Mouse (Mus musculus) gastrocnemius, postnatal 10 days (tissue): ENCODE data around the gene Rhox1. TPM values are rescaled to one million over a fixed set of nuclear protein-coding genes. Genes with fewer than 3 reads are reported as not detected.
"Not testable (repeated sequence)": the region's sequence is repeated elsewhere in the genome, so short reads cannot be mapped to it uniquely, and the experiment has no call there.

Experiments
- DNase-seq: peaks from one replicate; pipeline ENCODE4 v3.0.0; 2021; ENCODE audit warnings: mixed read lengths
- long read RNA-seq, 2 experiments: library from polyadenylated mRNA; stranded (forward); transcript quantifications; one replicate each; pipeline ENCODE4 v2.0.0; 2021
- total RNA-seq, 2 experiments: library from RNA; stranded (reverse); gene quantifications; 2 replicates each; pipeline ENCODE4 v1.2.3; 2021

Gene Rhox1
- total RNA-seq = not detected
- long read RNA-seq, experiment 1 = 0 reads
- long read RNA-seq, experiment 2 = 0 reads

DNA sequence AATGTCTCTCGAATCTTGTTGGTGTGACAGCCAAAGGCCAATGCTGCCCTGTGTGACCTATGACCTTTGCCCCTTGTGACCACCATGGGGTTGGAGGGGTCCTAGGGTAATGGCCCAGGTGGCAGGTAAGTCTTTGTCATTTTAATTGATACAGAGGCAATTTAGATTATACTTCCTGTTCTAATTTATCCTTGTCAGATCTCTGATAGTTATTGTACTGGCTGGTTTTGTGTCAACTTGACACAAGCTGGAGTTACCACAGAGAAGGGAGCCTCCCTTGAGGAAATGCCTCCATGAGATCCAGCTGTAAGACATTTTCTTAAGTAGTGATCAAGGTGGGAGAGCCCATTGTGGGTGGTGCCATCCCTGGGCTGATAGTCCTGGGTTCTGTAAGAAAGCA is at the start of gene Rhox1:
Gene Rhox1, minus strand, starts transcription at position 101 of the 400 bp plus-strand sequence.
- DNase-seq = not testable (repeated sequence)

GRCm38 (mm10) chrX:37265038-37265437 is 43.0 kb upstream of the Rhox1 start, which contains the start of gene Rhox4a:
Rhox4a (plus strand) TSS chrX:37265338.
- DNase-seq = not testable (repeated sequence)

GRCm38 (mm10) chrX:37249619-37250018 is 27.6 kb upstream of the Rhox1 start, which contains the start of gene Rhox3a:
Rhox3a (plus strand) TSS chrX:37249919.
- not testable (repeated sequence) for DNase-seq

GRCm38 (mm10) chrX:37244676-37245075 is 22.6 kb upstream of the Rhox1 start, which contains the start of gene Rhox2a:
Rhox2a (plus strand) TSS chrX:37244976.
- DNase-seq = not testable (repeated sequence)

- DNase-seq = no peak
Measured at GRCm38 (mm10) chrX:37210941-37211340, 11.1 kb downstream of the Rhox1 start, which contains the start of gene Gm9. Gm9 (minus strand) TSS chrX:37211041.

- no peak for DNase-seq
Measured at GRCm38 (mm10) chrX:37198676-37199075, 23.4 kb downstream of the Rhox1 start.

- DNase-seq = no peak
Measured at GRCm38 (mm10) chrX:37191744-37192379, 30.2 kb downstream of the Rhox1 start.

- DNase-seq = peak; percentile 76
Measured at GRCm38 (mm10) chrX:37191105-37191743, 30.8 kb downstream of the Rhox1 start, which contains the start of the genes Ndufa1 and Rnf113a1. Ndufa1 (minus strand) TSS chrX:37191163. Rnf113a1 (plus strand) TSS chrX:37191245.

DNA sequence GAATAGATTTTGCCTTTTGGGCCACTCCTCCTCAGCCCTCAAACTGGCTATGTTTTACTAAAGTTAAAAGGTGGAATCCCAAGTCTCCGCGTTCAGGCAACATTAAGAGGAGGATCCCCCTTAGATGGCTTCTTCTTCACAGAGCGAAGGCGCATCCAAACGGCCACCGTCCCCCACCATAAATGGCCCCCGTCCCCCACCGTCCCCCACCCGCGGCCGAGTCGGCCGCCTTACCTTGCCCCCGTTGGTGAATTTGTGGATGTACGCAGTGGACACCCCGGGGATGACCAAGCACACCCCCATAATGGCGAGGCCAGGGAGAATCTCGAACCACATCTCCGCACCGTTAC is 31.3 kb downstream of the Rhox1 start:
- no peak for DNase-seq

DNA sequence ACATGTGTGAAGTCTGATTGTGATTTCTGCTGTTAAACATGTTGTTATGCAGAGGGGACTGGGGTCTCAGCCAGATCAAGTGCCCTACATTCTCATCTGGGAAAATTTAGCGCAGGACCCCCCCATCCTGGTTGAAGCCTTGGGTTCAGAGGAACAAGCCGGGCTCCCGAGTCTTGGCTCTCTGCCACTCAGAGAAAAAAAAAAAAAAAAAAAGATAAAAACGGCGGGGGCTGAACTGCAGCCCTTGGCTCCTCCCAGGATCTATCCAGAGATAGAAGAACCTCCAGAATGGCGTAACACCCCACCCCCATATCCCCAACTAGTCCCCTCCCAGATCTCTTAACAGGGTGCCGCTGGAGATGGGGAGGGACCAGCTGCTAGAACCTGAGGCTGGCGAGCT is 37.7 kb downstream of the Rhox1 start:
- not testable (repeated sequence) for DNase-seq

GRCm38 (mm10) chrX:37168742-37169141 is 53.3 kb downstream of the Rhox1 start, which contains the start of gene Akap14:
Akap14 (minus strand) TSS chrX:37168842.
- no peak for DNase-seq

DNA sequence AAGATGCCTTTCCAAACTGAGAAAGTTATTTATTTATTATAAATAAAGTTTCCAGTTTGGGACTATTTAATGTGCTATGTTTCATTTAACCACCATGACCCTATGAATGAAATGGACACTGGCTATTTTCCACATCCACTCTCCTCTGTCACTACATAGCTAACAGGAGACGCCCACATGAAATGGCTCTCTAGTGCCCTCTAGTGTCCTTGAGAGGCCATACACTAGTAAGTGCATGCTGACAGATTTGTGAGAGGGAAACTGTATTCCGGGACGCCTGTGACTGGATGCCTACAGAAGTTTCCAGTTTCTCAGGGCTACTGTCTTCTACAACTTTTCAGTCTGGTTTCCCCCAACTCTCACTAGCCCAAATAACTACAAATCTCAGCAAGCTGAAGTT is 55.0 kb downstream of the Rhox1 start:
- DNase-seq = no peak

Other genes starting within 250 kb of the Rhox1 start
- 10 to 100 TPM; 10.7 to 13.5 TPM for gene Sept6, start 230.5 kb downstream of the Rhox1 start, total RNA-seq
- not detected for gene Sowahd, start 173.4 kb downstream of the Rhox1 start, total RNA-seq
- 100 to 1,000 TPM; 542 to 550 TPM for gene Rpl39, start 136.9 kb downstream of the Rhox1 start, total RNA-seq
- 10 to 100 TPM in 1 of 2 experiments, 1 to 10 TPM in 1; 8.8 to 12.5 TPM for gene Upf3b, start 111.9 kb downstream of the Rhox1 start, total RNA-seq
- gene Nkap, start 95.5 kb downstream of the Rhox1 start, total RNA-seq = 10 to 100 TPM in 1 of 2 experiments, 1 to 10 TPM in 1; 9.7 to 10.3 TPM
- gene Akap14, start 53.4 kb downstream of the Rhox1 start, total RNA-seq = not detected
- gene Ndufa1, start 31.1 kb downstream of the Rhox1 start, total RNA-seq = 100 to 1,000 TPM; 318 to 357 TPM
- gene Rnf113a1, start 31.0 kb downstream of the Rhox1 start, total RNA-seq = 1 to 10 TPM; 2.8 to 2.9 TPM
- not detected for gene Gm9, start 11.2 kb downstream of the Rhox1 start, total RNA-seq
- not detected for gene Rhox2a, start 22.7 kb upstream of the Rhox1 start, total RNA-seq
- not detected for gene Rhox3a, start 27.7 kb upstream of the Rhox1 start, total RNA-seq
- not detected for gene Rhox4a, start 43.1 kb upstream of the Rhox1 start, total RNA-seq
- gene Rhox3a2, start 157.8 kb upstream of the Rhox1 start, total RNA-seq = not detected
- not detected for gene Rhox4a2, start 168.6 kb upstream of the Rhox1 start, total RNA-seq
- gene Rhox2b, start 189.8 kb upstream of the Rhox1 start, total RNA-seq = not detected
- gene Rhox4b, start 210.2 kb upstream of the Rhox1 start, total RNA-seq = not detected
- not detected for gene Rhox2c, start 231.4 kb upstream of the Rhox1 start, total RNA-seq
- gene Rhox3c, start 236.3 kb upstream of the Rhox1 start, total RNA-seq = not detected